Mouse (Mus musculus) megakaryocyte, embryonic 14.5 days (primary cell): ENCODE results near the gene Ttc33.

Experiments
- FLI1 ChIP-seq: IDR thresholded peaks from 2 replicates; pipeline ENCODE4 v1.6.1; 2012; ENCODE audit warnings: low read length, inconsistent platforms, mixed read lengths
- GATA1 ChIP-seq: IDR thresholded peaks from 3 replicates; pipeline ENCODE4 v1.6.1; 2012; ENCODE audit warnings: mixed read lengths, low read length, inconsistent platforms, borderline replicate concordance

GRCm38 (mm10) chr15:5138021-5138856 lies 47.1 kb upstream of the Ttc33 start:
- TF ChIP-seq GATA1, result no peak
- no peak for TF ChIP-seq FLI1
